Mouse (Mus musculus) neural tube, embryonic 14.5 days (tissue): ENCODE measurements around the gene Dnah9. TPM values are rescaled to one million over a fixed set of nuclear protein-coding genes. Genes with fewer than 3 reads are reported as not detected.
A peak's percentile ranks its signal among the peaks of the same experiment; 100 is the strongest.

Experiments used
- ATAC-seq: fragments of 200-750 bp; cut with Nextera tagmentation; 2 replicates; pipeline ENCODE4 v1.8.0; 2017; ENCODE audit warnings: low read depth, mild to moderate bottlenecking, moderate TSS enrichment, moderate library complexity
- H3K27ac ChIP-seq: fragments of 300-500 bp; sonication (generic); 2 replicates; pipeline ENCODE4 v1.5.1; 2014; ENCODE audit warnings: low read depth, mild to moderate bottlenecking, control low read depth, low read length, moderate library complexity, mixed read lengths
- H3K27me3 ChIP-seq: fragments of 300-500 bp; sonication (generic); 2 replicates; pipeline ENCODE4 v1.6.1; 2014; ENCODE audit warnings: low read length; ENCODE audit not compliant: control insufficient read depth, insufficient read depth
- H3K36me3 ChIP-seq: fragments of 300-500 bp; sonication (generic); 2 replicates; pipeline ENCODE4 v1.6.1; 2014; ENCODE audit warnings: low read length, mixed read lengths; ENCODE audit not compliant: control insufficient read depth, insufficient read depth
- H3K4me1 ChIP-seq: fragments of 300-500 bp; sonication (generic); 2 replicates; pipeline ENCODE4 v1.6.1; 2014; ENCODE audit warnings: low read length; ENCODE audit not compliant: control insufficient read depth, insufficient read depth
- H3K4me2 ChIP-seq: fragments of 300-500 bp; sonication (generic); 2 replicates; pipeline ENCODE4 v1.6.1; 2014; ENCODE audit warnings: mild to moderate bottlenecking, low read depth, low read length, control low read depth
- H3K4me3 ChIP-seq: fragments of 300-500 bp; sonication (generic); 2 replicates; pipeline ENCODE4 v1.5.1; 2014; ENCODE audit warnings: low read depth, low read length, control low read depth, mixed read lengths
- H3K9ac ChIP-seq: fragments of 300-500 bp; sonication (generic); replicated peaks from 2 replicates; pipeline ENCODE4 v1.6.1; 2014; ENCODE audit warnings: low read depth, mild to moderate bottlenecking, control low read depth, low read length, mixed read lengths
- H3K9me3 ChIP-seq: fragments of 300-500 bp; sonication (generic); 2 replicates; pipeline ENCODE4 v1.6.1; 2016; ENCODE audit warnings: low read length; ENCODE audit not compliant: control insufficient read depth
- WGBS: fragments of 180-500 bp; shearing (Covaris S2); extraction: QIAGEN DNeasy Blood & Tissue Kit; methylation state at CpG from one replicate; pipeline ENCODE4 v1.1.7; 2014; 5-methylcytosine and 5-hydroxymethylcytosine counted together
- polyA plus RNA-seq: library from polyadenylated mRNA; unstranded; fragments of >200 nt; fragmentation: Nextera tagmentation; extraction: Ambion mirVana; gene quantifications from 2 replicates; pipeline ENCODE4 v1.2.1, GENCODE M21; 2014

Dnah9 gene
- 2.4 and 3.4 TPM in 2 replicates for polyA plus RNA-seq

DNA sequence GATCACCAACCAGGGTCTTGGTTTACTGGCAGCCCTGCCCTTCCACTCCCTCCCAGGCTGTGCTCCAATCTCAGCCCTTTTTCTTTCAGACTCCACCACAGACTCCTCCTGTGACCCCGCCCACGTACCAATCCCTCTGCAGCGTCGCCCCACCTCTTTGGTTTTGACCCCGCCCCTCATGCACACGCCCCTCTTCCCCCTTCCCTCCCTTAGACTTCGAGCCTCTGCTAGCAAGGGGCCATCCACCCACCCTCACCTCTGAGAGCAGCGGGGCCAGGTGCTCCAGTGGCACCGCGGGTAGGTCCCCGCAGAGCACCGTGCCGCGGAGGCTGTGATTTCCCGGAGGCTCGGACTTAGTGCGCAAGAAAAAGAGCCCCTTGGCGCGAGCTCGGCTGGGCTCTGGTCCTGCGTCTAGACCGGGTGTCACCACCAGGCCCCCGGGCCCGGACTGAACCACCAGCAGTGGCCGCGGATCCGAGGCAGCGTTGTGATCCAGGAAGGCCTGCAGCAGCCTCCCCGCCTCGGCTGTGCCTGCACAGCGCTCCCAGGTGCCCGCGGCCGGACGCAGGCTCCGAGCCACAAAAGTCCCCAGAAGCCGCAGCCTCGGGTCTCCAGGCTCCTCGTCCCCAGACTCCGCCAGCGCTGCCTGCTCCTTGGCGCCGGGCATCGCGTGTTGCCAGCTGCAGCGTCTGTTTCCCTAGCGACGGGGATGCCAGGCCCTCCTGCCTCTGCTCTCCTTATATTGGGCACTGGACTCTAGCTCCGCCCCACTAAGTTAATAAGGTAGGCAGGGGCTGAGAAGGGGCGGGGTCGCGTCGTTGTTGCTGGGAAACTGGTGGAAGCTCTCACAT is at the start of gene Dnah9:
Dnah9 (minus strand) TSS at position 751 of the 851 bp plus-strand sequence.
- H3K9ac ChIP-seq = peak within 1 kb of the TSS; percentile 62
- no peaks in the 10 kb centered on the region for H3K27me3 ChIP-seq
- H3K4me1 ChIP-seq = no peaks in the 10 kb centered on the region
- H3K36me3 ChIP-seq = no peaks in the 10 kb centered on the region
- peak within 1 kb of the TSS; percentile 93 for H3K4me2 ChIP-seq
- peak within 1 kb of the TSS; percentile 69 for H3K27ac ChIP-seq
- peak within 1 kb of the TSS; percentile 58 for H3K4me3 ChIP-seq
- peak; percentile 98 for ATAC-seq
- H3K9me3 ChIP-seq = no peaks in the 10 kb centered on the region
- under 1% methylated on average over 53 of the region's 53 CpGs for WGBS

GRCm38 (mm10) chr11:66188627-66189287 is 20.4 kb upstream of the Dnah9 start:
- ATAC-seq = no peak
- Histone ChIP-seq H3K4me1 (no peaks in the 10 kb centered on the region), H3K4me2 (no peak overlapping the region), H3K27me3 (no peaks in the 10 kb centered on the region), H3K9me3 (no peaks in the 10 kb centered on the region), H3K4me3 (no peak overlapping the region), H3K36me3 (no peaks in the 10 kb centered on the region), H3K9ac (no peak overlapping the region), H3K27ac (no peak overlapping the region)
- WGBS = 84% methylated on average over 3 of the region's 3 CpGs

GRCm38 (mm10) chr11:66188146-66188545 is 19.8 kb upstream of the Dnah9 start:
- no peaks in the 10 kb centered on the region for H3K27me3 ChIP-seq
- H3K4me1 ChIP-seq = no peaks in the 10 kb centered on the region
- no peak for ATAC-seq
- no peaks in the 10 kb centered on the region for H3K36me3 ChIP-seq
- WGBS = 63% methylated on average over 2 of the region's 2 CpGs
- H3K27ac ChIP-seq = no peak overlapping the region
- H3K9ac ChIP-seq = no peak overlapping the region
- no peaks in the 10 kb centered on the region for H3K9me3 ChIP-seq
- H3K4me3 ChIP-seq = no peak overlapping the region
- H3K4me2 ChIP-seq = no peak overlapping the region

- Histone ChIP-seq H3K36me3 (no peaks in the 10 kb centered on the region), H3K9ac (no peak overlapping the region), H3K4me1 (no peaks in the 10 kb centered on the region), H3K27ac (no peak overlapping the region), H3K4me2 (no peak overlapping the region), H3K27me3 (no peaks in the 10 kb centered on the region), H3K9me3 (no peaks in the 10 kb centered on the region), H3K4me3 (no peak overlapping the region)
- 80% methylated on average over 2 of the region's 2 CpGs for WGBS
- no peak for ATAC-seq
Measured at GRCm38 (mm10) chr11:66177781-66178180, 9.4 kb upstream of the Dnah9 start.

- no peaks in the 10 kb centered on the region for H3K27me3 ChIP-seq
- H3K9me3 ChIP-seq = no peaks in the 10 kb centered on the region
- no peak overlapping the region for H3K27ac ChIP-seq
- no peak overlapping the region for H3K4me2 ChIP-seq
- H3K36me3 ChIP-seq = no peaks in the 10 kb centered on the region
- H3K4me3 ChIP-seq = no peak overlapping the region
- no peaks in the 10 kb centered on the region for H3K4me1 ChIP-seq
- ATAC-seq = no peak
- WGBS = 95% methylated on average over 2 of the region's 2 CpGs
- no peak overlapping the region for H3K9ac ChIP-seq
Measured at GRCm38 (mm10) chr11:66164022-66164421, 4.3 kb downstream of the Dnah9 start.

DNA sequence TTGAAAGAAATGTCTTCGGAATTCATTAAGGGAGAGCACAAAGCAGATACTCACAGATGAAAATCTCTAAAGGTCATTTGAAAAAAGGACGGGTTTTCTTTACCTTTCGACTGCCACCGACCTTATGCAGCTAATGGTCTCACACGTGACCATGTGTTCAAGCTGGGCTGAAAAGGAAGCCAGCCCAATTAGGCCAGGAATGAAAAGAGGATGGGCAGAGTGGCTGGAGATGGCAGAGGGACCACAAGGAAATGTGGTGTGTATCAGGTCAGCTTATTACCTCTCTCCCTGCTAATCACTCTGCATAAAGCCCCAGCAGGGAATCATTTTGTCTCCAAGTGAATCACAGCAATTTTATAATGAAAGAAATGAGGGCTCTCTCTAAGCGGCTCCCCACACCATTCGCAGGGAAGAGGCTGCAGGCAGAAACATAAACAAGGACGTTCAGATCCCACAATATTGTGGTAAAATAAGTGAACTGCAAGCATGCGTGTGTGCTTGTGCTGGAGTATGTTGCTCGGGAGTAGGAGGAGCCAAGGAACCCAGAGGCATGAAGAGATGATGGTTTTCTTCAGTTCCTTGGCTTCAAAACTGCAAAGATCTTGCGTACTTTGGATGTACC is 27.6 kb downstream of the Dnah9 start:
- WGBS = 56% methylated on average over 11 of the region's 11 CpGs
- H3K9me3 ChIP-seq = no peaks in the 10 kb centered on the region
- no peak overlapping the region for H3K27ac ChIP-seq
- no peak overlapping the region for H3K4me2 ChIP-seq
- no peak overlapping the region for H3K4me3 ChIP-seq
- H3K4me1 ChIP-seq = peaks cover 3% of the 10 kb centered on the region; the same call in 1 of the 2 replicates
- H3K9ac ChIP-seq = no peak overlapping the region
- H3K27me3 ChIP-seq = no peaks in the 10 kb centered on the region
- ATAC-seq = 0 out of 2 replicates have a peak, but pooled peaks have one; percentile 11
- no peaks in the 10 kb centered on the region for H3K36me3 ChIP-seq

- Histone ChIP-seq H3K36me3 (no peaks in the 10 kb centered on the region), H3K27me3 (no peaks in the 10 kb centered on the region), H3K27ac (no peak overlapping the region), H3K4me3 (no peak overlapping the region), H3K4me1 (no peaks in the 10 kb centered on the region), H3K4me2 (no peak overlapping the region), H3K9me3 (no peaks in the 10 kb centered on the region), H3K9ac (no peak overlapping the region)
- no peak for ATAC-seq
- WGBS = 87% methylated on average over 6 of the region's 6 CpGs
Measured at GRCm38 (mm10) chr11:66134826-66135225, 33.5 kb downstream of the Dnah9 start.

- Histone ChIP-seq H3K9me3 (no peaks in the 10 kb centered on the region), H3K9ac (no peak overlapping the region), H3K27ac (no peak overlapping the region), H3K4me2 (no peak overlapping the region), H3K27me3 (no peaks in the 10 kb centered on the region), H3K4me3 (no peak overlapping the region), H3K36me3 (no peaks in the 10 kb centered on the region), H3K4me1 (no peaks in the 10 kb centered on the region)
- ATAC-seq = no peak
Measured at GRCm38 (mm10) chr11:66126150-66126549, 42.2 kb downstream of the Dnah9 start.

GRCm38 (mm10) chr11:66124496-66124895 is 43.9 kb downstream of the Dnah9 start:
- no peaks in the 10 kb centered on the region for H3K4me1 ChIP-seq
- H3K9ac ChIP-seq = no peak overlapping the region
- no peak for ATAC-seq
- no peaks in the 10 kb centered on the region for H3K36me3 ChIP-seq
- H3K27ac ChIP-seq = no peak overlapping the region
- H3K4me3 ChIP-seq = no peak overlapping the region
- WGBS = 70% methylated on average over 6 of the region's 6 CpGs
- no peak overlapping the region for H3K4me2 ChIP-seq
- no peaks in the 10 kb centered on the region for H3K27me3 ChIP-seq
- H3K9me3 ChIP-seq = no peaks in the 10 kb centered on the region
